Mouse (Mus musculus) ES-Bruce4 (cell line): ENCODE data around the gene Dchs2.

Source experiments
- CTCF ChIP-seq: IDR thresholded peaks from one replicate; pipeline ENCODE4 v1.8.1; 2011; ENCODE audit warnings: low read depth, low read length
- EP300 ChIP-seq: IDR thresholded peaks from 2 replicates; pipeline ENCODE4 v1.6.1; 2011; ENCODE audit warnings: low read depth, low read length; ENCODE audit not compliant: insufficient read depth
- POLR2A ChIP-seq: IDR thresholded peaks from one replicate; pipeline ENCODE4 v1.8.1; 2011; ENCODE audit warnings: low read length; ENCODE audit not compliant: insufficient read depth

DNA sequence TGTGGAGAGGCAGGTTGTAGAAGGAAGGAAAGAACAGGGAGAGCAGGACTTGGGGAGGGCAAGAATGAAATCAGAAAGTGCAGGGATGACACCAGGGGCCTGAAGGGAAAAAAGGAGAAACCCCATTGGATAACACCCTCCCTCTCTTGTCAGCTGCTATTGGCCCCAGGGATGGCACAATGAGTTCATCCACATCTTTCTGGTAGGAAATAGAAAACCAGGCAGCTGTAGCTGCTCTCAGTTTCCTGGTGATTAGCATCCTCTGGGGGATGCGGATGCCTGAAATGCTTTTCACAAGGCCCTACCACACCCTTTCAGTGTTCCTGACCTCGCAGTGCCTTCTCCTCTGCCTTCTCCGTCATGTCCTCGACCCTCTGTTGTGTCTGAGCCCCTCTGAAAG is 82.5 kb downstream of the Dchs2 start:
- TF ChIP-seq EP300 (no peak), CTCF (no peak), POLR2A (no peak)
